Mouse (Mus musculus): ENCODE results near the gene Cptp. TPM values are rescaled to one million over a fixed set of nuclear protein-coding genes. Genes with fewer than 3 reads are reported as not detected.

Cptp gene
- polyA plus RNA-seq, 2 experiments = 5.6 to 7.6 TPM

GRCm38 (mm10) chr4:155837404-155838010, 31.7 kb downstream of the Cptp start:
- Histone ChIP-seq H3K4me2 (ENCODE audit: low read depth) (no peak overlapping the region), H3K9ac (replicated peaks) (no peak overlapping the region), H3K27me3 (ENCODE audit: control insufficient read depth, insufficient read depth, low read length) (peaks cover 2% of the 10 kb centered on the region), H3K4me1 (replicated peaks; ENCODE audit: control insufficient read depth in 2 of 2, insufficient read depth in 2 of 2, low read length in 1 of 2) (peaks cover 6 to 13% of the 10 kb centered on the region in 2 experiments), H3K9me3 (ENCODE audit: control insufficient read depth, low read length) (no peaks in the 10 kb centered on the region), H3K27ac (no peak overlapping the region), H3K36me3 (replicated peaks; ENCODE audit: control insufficient read depth, insufficient read depth, low read depth) (peaks cover 5% of the 10 kb centered on the region; the same call in 1 of the 2 replicates), H3K4me3 (ENCODE audit: insufficient read depth in 1 of 2, low read depth in 2 of 2, low read length in 2 of 2) (no peak overlapping the region)
- no peak for DNase-seq (ENCODE audit: low read depth in 3 of 3, low spot score in 3 of 3)
- no peak for TF ChIP-seq CTCF (IDR thresholded peaks at IDR 0.05; ENCODE audit: low read depth)
- no peak for TF ChIP-seq EP300 (IDR thresholded peaks at IDR 0.05; ENCODE audit: low read depth)
- 23% methylated on average over 11 of the region's 11 CpGs for WGBS (ENCODE audit: insufficient replicate concordance)
- ATAC-seq (ENCODE audit: insufficient read depth) = no peak

- Histone ChIP-seq H3K36me3 (replicated peaks; ENCODE audit: control insufficient read depth, insufficient read depth, low read depth) (peaks cover 5% of the 10 kb centered on the region; the same call in 1 of the 2 replicates), H3K9ac (replicated peaks) (no peak overlapping the region), H3K4me1 (replicated peaks; ENCODE audit: control insufficient read depth in 2 of 2, insufficient read depth in 2 of 2, low read length in 1 of 2) (peaks cover 6 to 15% of the 10 kb centered on the region in 2 experiments; a peak in 3 of 4 replicates), H3K9me3 (ENCODE audit: control insufficient read depth, low read length) (no peaks in the 10 kb centered on the region), H3K27me3 (ENCODE audit: control insufficient read depth, insufficient read depth, low read length) (no peaks in the 10 kb centered on the region), H3K4me3 (ENCODE audit: insufficient read depth in 1 of 2, low read depth in 2 of 2, low read length in 2 of 2) (no peak overlapping the region), H3K4me2 (ENCODE audit: low read depth) (no peak overlapping the region), H3K27ac (no peak overlapping the region)
- WGBS (ENCODE audit: insufficient replicate concordance) = 39% methylated on average over 2 of the region's 2 CpGs
- DNase-seq (ENCODE audit: low read depth in 3 of 3, low spot score in 3 of 3) = peak; percentile 53 to 56 (median 55)
- ATAC-seq (ENCODE audit: insufficient read depth) = no peak
- no peak for TF ChIP-seq EP300 (IDR thresholded peaks at IDR 0.05; ENCODE audit: low read depth)
- TF ChIP-seq CTCF (IDR thresholded peaks at IDR 0.05; ENCODE audit: low read depth) = peak; percentile 89
These were observed 35.4 kb downstream of the Cptp start for GRCm38 (mm10) chr4:155833836-155834235.

DNA sequence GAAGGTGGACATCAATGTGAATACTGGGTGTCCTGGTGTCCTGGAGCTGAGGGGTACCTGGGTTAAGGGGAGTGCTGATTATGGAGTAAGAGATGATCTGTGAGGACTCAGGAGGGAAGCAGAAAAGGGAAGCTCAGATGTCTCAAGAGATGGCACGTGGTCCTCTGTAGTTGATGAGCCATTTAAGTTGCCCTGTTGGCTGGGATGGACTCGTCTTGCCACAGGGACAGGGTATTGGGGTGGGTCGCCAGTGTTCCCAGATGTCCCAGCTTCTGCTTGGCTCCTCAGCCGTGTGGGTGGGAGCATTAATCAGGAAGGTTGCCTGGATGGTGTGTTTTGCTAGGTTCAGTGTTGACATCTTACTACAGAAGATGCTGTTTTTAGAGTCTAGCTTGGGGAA, 36.0 kb downstream of the Cptp start:
- Histone ChIP-seq H3K36me3 (replicated peaks; ENCODE audit: control insufficient read depth, insufficient read depth, low read depth) (peaks cover 5% of the 10 kb centered on the region; the same call in 1 of the 2 replicates), H3K4me2 (ENCODE audit: low read depth) (0 out of 2 replicates have a peak overlapping the region, but pooled peaks have one; percentile 85), H3K4me3 (ENCODE audit: insufficient read depth in 1 of 2, low read depth in 2 of 2, low read length in 2 of 2) (no peak overlapping the region), H3K4me1 (replicated peaks; ENCODE audit: control insufficient read depth in 2 of 2, insufficient read depth in 2 of 2, low read length in 1 of 2) (peaks cover 6 to 15% of the 10 kb centered on the region in 2 experiments; a peak in 3 of 4 replicates), H3K27ac (no peak overlapping the region), H3K27me3 (ENCODE audit: control insufficient read depth, insufficient read depth, low read length) (no peaks in the 10 kb centered on the region), H3K9me3 (ENCODE audit: control insufficient read depth, low read length) (no peaks in the 10 kb centered on the region), H3K9ac (replicated peaks) (no peak overlapping the region)
- no peak for DNase-seq (ENCODE audit: low read depth in 3 of 3, low spot score in 3 of 3)
- no peak for TF ChIP-seq CTCF (IDR thresholded peaks at IDR 0.05; ENCODE audit: low read depth)
- TF ChIP-seq EP300 (IDR thresholded peaks at IDR 0.05; ENCODE audit: low read depth) = no peak
- 73% methylated on average over 4 of the region's 4 CpGs for WGBS (ENCODE audit: insufficient replicate concordance)
- no peak for ATAC-seq (ENCODE audit: insufficient read depth)

DNA sequence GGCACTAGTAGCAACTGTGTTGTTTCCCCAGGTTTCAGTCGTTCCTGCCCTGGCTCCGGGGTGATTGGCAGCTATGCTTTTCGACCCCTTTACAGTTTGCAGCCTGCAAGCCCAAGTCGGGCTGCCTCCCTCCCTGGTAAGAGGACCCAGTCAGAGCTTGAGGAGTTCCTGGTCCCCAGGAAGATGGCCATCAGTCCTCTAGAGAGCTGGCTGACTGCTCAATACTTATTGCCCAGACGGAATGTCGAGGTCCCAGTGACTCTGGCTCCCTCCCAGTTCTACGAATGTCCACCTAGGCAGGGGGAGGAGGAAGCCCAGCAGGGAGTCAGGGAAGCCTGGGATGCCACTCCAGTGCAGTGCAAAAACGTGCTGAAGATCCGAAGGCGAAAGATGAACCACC, 36.9 kb downstream of the Cptp start:
- H3K27me3 ChIP-seq (ENCODE audit: control insufficient read depth, insufficient read depth, low read length) = no peaks in the 10 kb centered on the region
- H3K9ac ChIP-seq (replicated peaks) = peak overlapping the region; percentile 95
- ATAC-seq (ENCODE audit: insufficient read depth) (no peak), DNase-seq (ENCODE audit: low read depth in 3 of 3, low spot score in 3 of 3) (no peak)
- peak overlapping the region; percentile 85 for H3K4me2 ChIP-seq (ENCODE audit: low read depth)
- peaks cover 6 to 13% of the 10 kb centered on the region in 2 experiments; a peak in 3 of 4 replicates for H3K4me1 ChIP-seq (replicated peaks; ENCODE audit: control insufficient read depth in 2 of 2, insufficient read depth in 2 of 2, low read length in 1 of 2)
- peak overlapping the region; percentile 90 to 95 for H3K4me3 ChIP-seq (ENCODE audit: insufficient read depth in 1 of 2, low read depth in 2 of 2, low read length in 2 of 2)
- peaks cover 13% of the 10 kb centered on the region for H3K36me3 ChIP-seq (replicated peaks; ENCODE audit: control insufficient read depth, insufficient read depth, low read depth)
- no peaks in the 10 kb centered on the region for H3K9me3 ChIP-seq (ENCODE audit: control insufficient read depth, low read length)
- 44% methylated on average over 10 of the region's 10 CpGs for WGBS (ENCODE audit: insufficient replicate concordance)
- H3K27ac ChIP-seq = peak overlapping the region; percentile 68
- TF ChIP-seq CTCF (IDR thresholded peaks at IDR 0.05; ENCODE audit: low read depth) (no peak), EP300 (IDR thresholded peaks at IDR 0.05; ENCODE audit: low read depth) (no peak)

DNA sequence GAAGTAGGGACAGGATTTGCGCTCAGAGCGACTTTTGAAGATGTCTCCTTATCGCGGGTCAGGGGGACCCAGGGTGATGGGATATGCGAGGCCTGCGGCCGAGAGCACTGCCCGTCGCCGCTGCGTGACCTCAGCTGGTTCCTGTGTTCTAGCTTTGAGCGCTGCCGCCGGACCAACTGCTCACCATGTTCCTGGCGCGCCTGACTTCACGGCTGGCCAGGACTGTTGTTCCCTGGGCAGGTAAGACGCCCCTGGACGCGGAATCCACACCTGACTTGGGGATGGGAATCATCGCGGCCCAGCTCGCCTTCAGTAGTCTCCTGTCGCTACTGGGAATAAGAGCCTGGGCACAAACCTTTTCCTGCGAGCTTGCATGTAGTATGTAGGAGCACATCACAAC, 37.4 kb downstream of the Cptp start:
- DNase-seq (ENCODE audit: low read depth in 3 of 3, low spot score in 3 of 3) = peak in 1 of 3 experiments; percentile 19
- WGBS (ENCODE audit: insufficient replicate concordance) = under 1% methylated on average over 25 of the region's 25 CpGs

More for the DNA sequence above, 37.4 kb downstream of the Cptp start:
- TF ChIP-seq EP300 (IDR thresholded peaks at IDR 0.05; ENCODE audit: low read depth) (no peak), CTCF (IDR thresholded peaks at IDR 0.05; ENCODE audit: low read depth) (no peak)
- Histone ChIP-seq H3K4me1 (replicated peaks; ENCODE audit: control insufficient read depth in 2 of 2, insufficient read depth in 2 of 2, low read length in 1 of 2) (peaks cover 6 to 13% of the 10 kb centered on the region in 2 experiments; a peak in 3 of 4 replicates), H3K9ac (replicated peaks) (peak overlapping the region; percentile 95), H3K27ac (peak overlapping the region; percentile 68), H3K36me3 (replicated peaks; ENCODE audit: control insufficient read depth, insufficient read depth, low read depth) (peaks cover 17% of the 10 kb centered on the region), H3K9me3 (ENCODE audit: control insufficient read depth, low read length) (no peaks in the 10 kb centered on the region), H3K4me3 (ENCODE audit: insufficient read depth in 1 of 2, low read depth in 2 of 2, low read length in 2 of 2) (peak overlapping the region; percentile 90 to 95), H3K27me3 (ENCODE audit: control insufficient read depth, insufficient read depth, low read length) (no peaks in the 10 kb centered on the region), H3K4me2 (ENCODE audit: low read depth) (peak overlapping the region; percentile 85)
- ATAC-seq (ENCODE audit: insufficient read depth) = peak; percentile 27
